8 mouse cellular contexts compared by ENCODE assay signal in genomic region chr5:135149053-135149819, GRCm38 (mm10). TPM values are rescaled to one million over a fixed set of nuclear protein-coding genes. Genes with fewer than 3 reads are reported as not detected.
DNase-seq lines count a peak whose midpoint lies in the region; ATAC-seq lines count a peak whose summit lies in the region.

Tbl2 (plus strand) TSS chr5:135149657.

- H3K4me3 ChIP-seq in lung, embryonic 16.5 days (ENCODE audit: low read length): peak within 1 kb of the TSS; percentile 97

- WGBS in lung, embryonic 16.5 days: under 1% methylated on average over 61 of the region's 63 CpGs

- H3K9ac ChIP-seq in lung, embryonic 16.5 days (ENCODE audit: low read length): peak within 1 kb of the TSS; percentile 89

- DNase-seq in MEL-GATA-1-ER (ENCODE audit: extremely low read depth, low read depth): peak; percentile 96
- DNase-seq in cerebellum, adult 8-10 months: peak; percentile 97
- DNase-seq in forelimb bud, embryonic 11.5 days (ENCODE audit: low read depth, low spot score): peak; percentile 99
- DNase-seq in layer of hippocampus, adult 9-10 months (ENCODE audit: low spot score): peak; percentile 92
- peak; percentile 98 for DNase-seq in ovary, postnatal 10 days (ENCODE audit: low spot score)
- peak; percentile 98 to 99 for DNase-seq in thymus, postnatal 10 days (ENCODE audit: low spot score in 2 of 2)

- no peaks in the 10 kb centered on the region for H3K9me3 ChIP-seq in lung, embryonic 16.5 days (ENCODE audit: control insufficient read depth, low read length)

- ATAC-seq in hematopoietic stem cell, adult 5-6 weeks (replicated peaks in 1 of 2; ENCODE audit: insufficient read depth in 1 of 2, low FRiP score in 2 of 2, low TSS enrichment in 1 of 2, low read depth in 1 of 2, poor library complexity in 2 of 2, severe bottlenecking in 2 of 2): peak; percentile 92 to 95
- peak; percentile 98 for ATAC-seq in lung, embryonic 16.5 days (ENCODE audit: low read depth)

- H3K4me1 ChIP-seq in lung, embryonic 16.5 days (replicated peaks; ENCODE audit: control insufficient read depth, insufficient read depth, low read length): peaks cover 8% of the 10 kb centered on the region

- H3K27me3 ChIP-seq in lung, embryonic 16.5 days (ENCODE audit: control insufficient read depth, insufficient read depth, low read depth, low read length): no peaks in the 10 kb centered on the region

- H3K36me3 ChIP-seq in lung, embryonic 16.5 days (ENCODE audit: control insufficient read depth, insufficient read depth, low read length): peaks cover 9% of the 10 kb centered on the region

- peak within 1 kb of the TSS; percentile 99 for H3K27ac ChIP-seq in lung, embryonic 16.5 days (ENCODE audit: low read length)

- peak within 1 kb of the TSS; percentile 87 for H3K4me2 ChIP-seq in lung, embryonic 16.5 days (ENCODE audit: low read depth, low read length)

RNA-seq across cellular contexts. Expression of gene Tbl2, which starts in this region (rescaled TPM):
- total RNA-seq in hematopoietic stem cell, adult 5-6 weeks (2017): 10.6 and 23.4 TPM in 2 replicates
- 20.6 and 22.6 TPM in 2 replicates for polyA plus RNA-seq in lung, embryonic 16.5 days (2015; fragmentation: Nextera tagmentation; extraction: Ambion mirVana)

Comparison
In these comparisons a context has a peak if more than half of its experiments do, and no peak if none do; other contexts are left out.
1. Peak in every context shown above with its lines: DNase-seq, ATAC-seq, H3K4me3 ChIP-seq and H3K27ac ChIP-seq.